Comparison of ENCODE assay signal across 8 mouse cellular contexts in genomic region chr3:104218926-104219325, GRCm38 (mm10). TPM values are rescaled to one million over a fixed set of nuclear protein-coding genes. Genes with fewer than 3 reads are reported as not detected.
A peak's percentile ranks its signal among the peaks of the same experiment; 100 is the strongest.
DNase-seq lines count a peak whose midpoint lies in the region; ATAC-seq and TF ChIP-seq lines count a peak whose summit lies in the region.

No protein-coding gene starts in this region.

- 1% methylated on average over 15 of the region's 15 CpGs for WGBS in heart, embryonic 10.5 days
- 1% methylated on average over 15 of the region's 15 CpGs for WGBS in kidney, embryonic 14.5 days
- 3% methylated on average over 15 of the region's 15 CpGs for WGBS in liver, embryonic 14.5 days (ENCODE audit: insufficient replicate concordance)
- 1% methylated on average over 15 of the region's 15 CpGs for WGBS in neural tube, embryonic 11.5 days

- H3K27me3 ChIP-seq in heart, embryonic 10.5 days (ENCODE audit: insufficient read depth, poor library complexity, severe bottlenecking), result no peaks in the 10 kb centered on the region
- H3K27me3 ChIP-seq in kidney, embryonic 14.5 days (ENCODE audit: control insufficient read depth, insufficient read depth, low read length), result no peaks in the 10 kb centered on the region
- H3K27me3 ChIP-seq in liver, embryonic 14.5 days (ENCODE audit: control insufficient read depth, insufficient read depth, low read length), result peaks cover 18% of the 10 kb centered on the region
- H3K27me3 ChIP-seq in neural tube, embryonic 11.5 days (ENCODE audit: control insufficient read depth, insufficient read depth, low read length), result no peaks in the 10 kb centered on the region

- peaks cover 18% of the 10 kb centered on the region for H3K4me1 ChIP-seq in heart, embryonic 10.5 days
- peaks cover 8% of the 10 kb centered on the region; the same call in 1 of the 2 replicates for H3K4me1 ChIP-seq in kidney, embryonic 14.5 days (ENCODE audit: control insufficient read depth, insufficient read depth, low read length)
- peaks cover 10 to 16% of the 10 kb centered on the region in 2 experiments for H3K4me1 ChIP-seq in liver, embryonic 14.5 days (replicated peaks; ENCODE audit: control insufficient read depth in 2 of 2, insufficient read depth in 2 of 2, low read length in 1 of 2)
- H3K4me1 ChIP-seq in neural tube, embryonic 11.5 days (ENCODE audit: control insufficient read depth, insufficient read depth, low read length), result no peaks in the 10 kb centered on the region

- no peak for TF ChIP-seq CTCF in liver, embryonic 14.5 days (IDR thresholded peaks at IDR 0.05; ENCODE audit: low read depth)

- no peak for ATAC-seq in kidney, embryonic 14.5 days (ENCODE audit: low FRiP score, low TSS enrichment)
- ATAC-seq in liver, embryonic 14.5 days (ENCODE audit: insufficient read depth), result no peak
- ATAC-seq in neural tube, embryonic 11.5 days (ENCODE audit: insufficient read depth, low FRiP score, low TSS enrichment), result no peak

- peak; percentile 21 for DNase-seq in ovary, postnatal 36 days (ENCODE audit: low spot score)
- no peak for DNase-seq in ovary, postnatal 10 days (ENCODE audit: low spot score)
- DNase-seq in cerebellum, postnatal 36 days, result peak; percentile 11 to 23
- peak; percentile 76 for DNase-seq in heart, embryonic 10.5 days (ENCODE audit: low spot score)
- peak in 1 of 3 experiments; percentile 9 for DNase-seq in liver, embryonic 14.5 days (ENCODE audit: low read depth in 3 of 3, low spot score in 3 of 3)
- peak; percentile 48 for DNase-seq in neural tube, embryonic 11.5 days (ENCODE audit: low spot score)
- peak; percentile 42 for DNase-seq in thymus, postnatal 36 days

- H3K4me3 ChIP-seq in heart, embryonic 10.5 days, result peak overlapping the region; percentile 90
- H3K4me3 ChIP-seq in kidney, embryonic 14.5 days (ENCODE audit: low read length), result peak overlapping the region; percentile 90
- H3K4me3 ChIP-seq in liver, embryonic 14.5 days (ENCODE audit: insufficient read depth in 1 of 2, low read depth in 2 of 2, low read length in 2 of 2), result peak overlapping the region; percentile 77 to 81
- peak overlapping the region; percentile 82 for H3K4me3 ChIP-seq in neural tube, embryonic 11.5 days (ENCODE audit: low read depth, low read length)

- H3K9ac ChIP-seq in kidney, embryonic 14.5 days (ENCODE audit: low read depth, low read length), result peak overlapping the region; percentile 81; the same call in 1 of the 2 replicates
- H3K9ac ChIP-seq in liver, embryonic 14.5 days (replicated peaks), result peak overlapping the region; percentile 75
- peak overlapping the region; percentile 86 for H3K9ac ChIP-seq in neural tube, embryonic 11.5 days (ENCODE audit: low read length)

- no peaks in the 10 kb centered on the region for H3K36me3 ChIP-seq in heart, embryonic 10.5 days
- no peaks in the 10 kb centered on the region for H3K36me3 ChIP-seq in kidney, embryonic 14.5 days (ENCODE audit: control insufficient read depth, insufficient read depth, low read length)
- no peaks in the 10 kb centered on the region for H3K36me3 ChIP-seq in liver, embryonic 14.5 days (replicated peaks; ENCODE audit: control insufficient read depth, insufficient read depth, low read depth)
- no peaks in the 10 kb centered on the region for H3K36me3 ChIP-seq in neural tube, embryonic 11.5 days (ENCODE audit: control insufficient read depth, insufficient read depth, low read length)

- H3K9me3 ChIP-seq in heart, embryonic 10.5 days, result no peaks in the 10 kb centered on the region
- H3K9me3 ChIP-seq in kidney, embryonic 14.5 days (ENCODE audit: control insufficient read depth, low read length), result no peaks in the 10 kb centered on the region
- H3K9me3 ChIP-seq in liver, embryonic 14.5 days (ENCODE audit: control insufficient read depth, low read length), result no peaks in the 10 kb centered on the region
- no peaks in the 10 kb centered on the region for H3K9me3 ChIP-seq in neural tube, embryonic 11.5 days (ENCODE audit: control insufficient read depth, low read length)

- peak overlapping the region; percentile 62 for H3K4me2 ChIP-seq in kidney, embryonic 14.5 days (replicated peaks; ENCODE audit: low read depth, low read length)
- peak overlapping the region; percentile 95 for H3K4me2 ChIP-seq in liver, embryonic 14.5 days (ENCODE audit: low read depth)
- peak overlapping the region; percentile 79 for H3K4me2 ChIP-seq in neural tube, embryonic 11.5 days (ENCODE audit: low read depth)

- no peak for TF ChIP-seq EP300 in liver, embryonic 14.5 days (IDR thresholded peaks at IDR 0.05; ENCODE audit: low read depth)

- H3K27ac ChIP-seq in heart, embryonic 10.5 days, result peak overlapping the region; percentile 95
- H3K27ac ChIP-seq in kidney, embryonic 14.5 days (ENCODE audit: low read depth, low read length), result no peak overlapping the region
- no peak overlapping the region for H3K27ac ChIP-seq in liver, embryonic 14.5 days
- H3K27ac ChIP-seq in neural tube, embryonic 11.5 days (ENCODE audit: low read depth, low read length), result no peak overlapping the region

RNA-seq across cellular contexts. Expression of gene Magi3, which starts 1.2 kb away (rescaled TPM):
- polyA plus RNA-seq in heart, embryonic 10.5 days (2016; fragmentation: Nextera tagmentation; extraction: Ambion mirVana), result 8.7 and 11.4 TPM in 2 replicates
- 5.3 and 9.5 TPM in 2 replicates for polyA plus RNA-seq in kidney, embryonic 14.5 days (2014; fragmentation: Nextera tagmentation; extraction: Ambion mirVana)
- polyA plus RNA-seq in liver, embryonic 14.5 days (2012; rRNA removed), result 1.5 and 2.1 TPM in 2 replicates
- polyA plus RNA-seq in liver, embryonic 14.5 days (2014; fragmentation: Nextera tagmentation; extraction: Ambion mirVana), result 1.3 and 1.4 TPM in 2 replicates
- polyA plus RNA-seq in neural tube, embryonic 11.5 days (2014; fragmentation: Nextera tagmentation; extraction: Ambion mirVana), result 4.9 and 5.5 TPM in 2 replicates
